Mouse (Mus musculus) kidney, adult 2 months (tissue): ENCODE measurements at regions not wholly inside any gene's neighbourhood (a gene's known extent, or its start where the extent isn't known, plus 50 kb on each side); places are given as distances from the start of the nearest gene placed in this dataset.

Experiments
- CTCF ChIP-seq: fragments of 200-500 bp; conservative IDR thresholded peaks from 2 replicates; pipeline ENCODE4 v1.5.1; 2011; ENCODE audit warnings: low read depth, mild to moderate bottlenecking, control low read depth, low read length, moderate library complexity, mixed read lengths; ENCODE audit not compliant: insufficient read depth, insufficient read length
- POLR2A ChIP-seq: fragments of 200-500 bp; IDR thresholded peaks from one replicate; pipeline ENCODE4 v1.6.1; 2011; ENCODE audit warnings: low read depth, low read length, control low read depth

DNA sequence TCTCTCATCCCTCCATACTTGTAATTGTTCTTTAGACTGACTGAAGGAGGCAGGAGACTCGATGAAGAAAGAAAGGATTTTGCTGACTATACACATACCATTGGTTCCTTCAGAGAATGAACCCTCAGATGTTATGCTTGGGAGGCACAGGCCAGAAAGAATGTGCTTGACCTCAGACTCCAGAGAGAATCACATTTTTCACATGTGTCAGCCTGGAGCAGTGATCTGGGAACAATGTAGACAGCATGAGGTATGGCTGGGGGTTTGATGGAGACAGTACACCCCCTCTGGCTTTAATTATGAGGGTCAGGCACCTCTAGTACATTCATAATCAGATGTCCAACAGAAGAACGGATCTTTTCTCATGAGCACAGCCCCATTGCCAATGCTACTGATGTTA lies 70.3 kb upstream of the Cobl start:
- TF ChIP-seq CTCF (no peak), POLR2A (no peak)
